Comparison of ENCODE assay signal across 9 mouse cellular contexts in genomic region chr14:47354111-47354577, GRCm38 (mm10). TPM values are rescaled to one million over a fixed set of nuclear protein-coding genes. Genes with fewer than 3 reads are reported as not detected.
A peak's percentile ranks its signal among the peaks of the same experiment; 100 is the strongest.
DNase-seq lines count a peak whose midpoint lies in the region; ATAC-seq lines count a peak whose summit lies in the region.
"Had no signal": no experiment of that assay in that cellular context is flagged by ENCODE, and none has a peak within 500 bp of the region (broad histone marks: within the 10 kb centered on the region; RNA-seq: fewer than 3 reads in every experiment).

No protein-coding gene starts in this region.

- H3K4me3 ChIP-seq in liver, embryonic 11.5 days (ENCODE audit: low read depth, low read length), result no peak overlapping the region
- H3K4me3 ChIP-seq in limb, embryonic 10.5 days, result no peak overlapping the region
- H3K4me3 ChIP-seq: limb, embryonic 12.5 days had no signal

- no peak overlapping the region for H3K9ac ChIP-seq in liver, embryonic 11.5 days (ENCODE audit: low read depth, low read length)
- H3K9ac ChIP-seq: limb, embryonic 12.5 days had no signal

- H3K4me2 ChIP-seq in liver, embryonic 11.5 days, result no peak overlapping the region
- H3K4me2 ChIP-seq: limb, embryonic 12.5 days had no signal

- H3K4me1 ChIP-seq in liver, embryonic 11.5 days (replicated peaks; ENCODE audit: control insufficient read depth, insufficient read depth, low read length), result 0 out of 2 replicates have a peak, but pooled peaks cover 6% of the 10 kb centered on the region
- H3K4me1 ChIP-seq in limb, embryonic 10.5 days, result no peaks in the 10 kb centered on the region
- H3K4me1 ChIP-seq: limb, embryonic 12.5 days had no signal

- no peaks in the 10 kb centered on the region for H3K36me3 ChIP-seq in liver, embryonic 11.5 days (ENCODE audit: control insufficient read depth, insufficient read depth, low read length)
- H3K36me3 ChIP-seq in limb, embryonic 10.5 days, result no peaks in the 10 kb centered on the region
- H3K36me3 ChIP-seq: limb, embryonic 12.5 days had no signal

- ATAC-seq in liver, embryonic 11.5 days (replicated peaks; ENCODE audit: low FRiP score), result no peak; the same call in 1 of the 2 replicates
- peak; percentile 89 for ATAC-seq in monocyte, adult 5-6 weeks (replicated peaks; ENCODE audit: insufficient number of reproducible peaks, low FRiP score, low TSS enrichment, poor library complexity, severe bottlenecking)

- DNase-seq in liver, result peak; percentile 77
- DNase-seq in liver, embryonic 11.5 days (ENCODE audit: low spot score), result no peak
- DNase-seq in adrenal gland, adult 18-20 months (ENCODE audit: low spot score in 2 of 2), result peak; percentile 26 to 34
- DNase-seq in kidney, adult 9 months, result peak; percentile 37
- no peak for DNase-seq in limb, embryonic 10.5 days (ENCODE audit: low spot score)
- DNase-seq in right cerebral cortex, postnatal 36 days (ENCODE audit: low spot score in 2 of 2), result no peak
- no peak for DNase-seq in heart, postnatal 36 days

- H3K27me3 ChIP-seq in liver, embryonic 11.5 days (replicated peaks; ENCODE audit: control insufficient read depth, insufficient read depth, low read length), result no peaks in the 10 kb centered on the region
- no peaks in the 10 kb centered on the region for H3K27me3 ChIP-seq in limb, embryonic 10.5 days (ENCODE audit: low read depth, poor library complexity, severe bottlenecking)
- H3K27me3 ChIP-seq: limb, embryonic 12.5 days had no signal

- no peak overlapping the region; the same call in 1 of the 2 replicates for H3K27ac ChIP-seq in liver, embryonic 11.5 days (ENCODE audit: low read depth, low read length)
- H3K27ac ChIP-seq in limb, embryonic 10.5 days, result no peak overlapping the region
- H3K27ac ChIP-seq: limb, embryonic 12.5 days had no signal

- intact Hi-C loops in heart, postnatal 36 days (cut with DNase I), result no loop called here

- H3K9me3 ChIP-seq in liver, embryonic 11.5 days (ENCODE audit: control insufficient read depth, low read length), result no peaks in the 10 kb centered on the region
- H3K9me3 ChIP-seq in limb, embryonic 10.5 days (replicated peaks), result no peaks in the 10 kb centered on the region
- H3K9me3 ChIP-seq: limb, embryonic 12.5 days had no signal

- 55% methylated on average over 8 of the region's 8 CpGs for WGBS in liver, embryonic 11.5 days
- 73% methylated on average over 8 of the region's 8 CpGs for WGBS in limb, embryonic 10.5 days

RNA-seq across cellular contexts. Expression of gene Lgals3, which starts 13.4 kb away (rescaled TPM):
- 21.2 and 21.6 TPM in 2 replicates for polyA plus RNA-seq in liver, embryonic 11.5 days (2014; fragmentation: Nextera tagmentation; extraction: Ambion mirVana)
- 10 to 100 TPM; 18.5 to 42.1 TPM for total RNA-seq in adrenal gland, adult 18-20 months (2021)
- 98.5 to 263 TPM (median 189 TPM) in 3 replicates for total RNA-seq in monocyte, adult 5-6 weeks (2017)
- polyA plus RNA-seq in limb, embryonic 10.5 days (2016; fragmentation: Nextera tagmentation; extraction: Ambion mirVana), result 0.46 and 0.49 TPM in 2 replicates
- 1 to 10 TPM; 3.8 to 5.0 TPM for total RNA-seq in heart, postnatal 36 days (2021)

RNA-seq across cellular contexts. Expression of gene Mapk1ip1l, which starts 56.1 kb away (rescaled TPM):
- polyA plus RNA-seq in liver, embryonic 11.5 days (2014; fragmentation: Nextera tagmentation; extraction: Ambion mirVana), result 84.7 and 88.8 TPM in 2 replicates
- 10 to 100 TPM; 69.8 to 82.6 TPM for total RNA-seq in adrenal gland, adult 18-20 months (2021)
- total RNA-seq in monocyte, adult 5-6 weeks (2017), result 48.9 to 87.0 TPM (median 54.2 TPM) in 3 replicates
- polyA plus RNA-seq in limb, embryonic 10.5 days (2016; fragmentation: Nextera tagmentation; extraction: Ambion mirVana), result 136 and 141 TPM in 2 replicates
- 10 to 100 TPM; 28.1 to 28.2 TPM for total RNA-seq in heart, postnatal 36 days (2021)

Comparison
In these comparisons a context has a peak if more than half of its experiments do, and no peak if none do; other contexts are left out.
1. DNase-seq: peak in liver (single experiment), adrenal gland, adult 18-20 months (2 of 2) and kidney, adult 9 months (single experiment); none in liver, embryonic 11.5 days (single experiment), limb, embryonic 10.5 days (single experiment), right cerebral cortex, postnatal 36 days (0 of 2) and heart, postnatal 36 days (0 of 2).